Mouse (Mus musculus) lung, adult 2 months (tissue): ENCODE data around the gene Lrch2.

Experiments
- CTCF ChIP-seq: fragments of 200-500 bp; IDR thresholded peaks from 2 replicates; pipeline ENCODE4 v1.5.1; 2011; ENCODE audit warnings: mild to moderate bottlenecking, low read length, control low read depth; ENCODE audit not compliant: insufficient read depth
- POLR2A ChIP-seq: fragments of 200-500 bp; IDR thresholded peaks from 2 replicates; pipeline ENCODE4 v1.6.1; 2011; ENCODE audit warnings: low read depth, mild to moderate bottlenecking, control low read depth, low read length, borderline replicate concordance; ENCODE audit errors: extremely low read depth

GRCm38 (mm10) chrX:147527646-147528172 is 26.2 kb downstream of the Lrch2 start:
- TF ChIP-seq POLR2A (no peak), CTCF (no peak)
